Mouse (Mus musculus) MN1 (cell line): ENCODE measurements around the gene Sec14l4.
A peak's percentile ranks its signal among the peaks of the same experiment; 100 is the strongest.
"Not testable (repeated sequence)": the region's sequence is repeated elsewhere in the genome, so short reads cannot be mapped to it uniquely, and the experiment has no call there.

Experiments
- DNase-seq: peaks from one replicate; pipeline ENCODE4 v3.0.0-alpha.2; 2016; ENCODE audit warnings: low spot score

Sec14l4 gene

GRCm38 (mm10) chr11:4031126-4031941 is at the start of gene Sec14l4:
TSS of gene Sec14l4 (plus strand) at chr11:4031462.
- DNase-seq, result no peak

GRCm38 (mm10) chr11:3981536-3981935 is 49.7 kb upstream of the Sec14l4 start:
- no peak for DNase-seq

- no peak for DNase-seq
Measured at GRCm38 (mm10) chr11:3982275-3983209, 48.7 kb upstream of the Sec14l4 start.

GRCm38 (mm10) chr11:3983291-3983862 is 47.9 kb upstream of the Sec14l4 start, which contains the start of gene Gal3st1:
TSS of gene Gal3st1 (plus strand) at chr11:3983636.
- DNase-seq, result no peak

- DNase-seq, result no peak
Measured at GRCm38 (mm10) chr11:3983863-3984745, 47.2 kb upstream of the Sec14l4 start.

- DNase-seq, result no peak
Measured at GRCm38 (mm10) chr11:3989748-3990147, 41.5 kb upstream of the Sec14l4 start.

- no peak for DNase-seq
Measured at GRCm38 (mm10) chr11:3993132-3993531, 38.1 kb upstream of the Sec14l4 start.

GRCm38 (mm10) chr11:3993914-3994313 is 37.3 kb upstream of the Sec14l4 start:
- DNase-seq, result no peak

- no peak for DNase-seq
Measured at GRCm38 (mm10) chr11:3995511-3995910, 35.8 kb upstream of the Sec14l4 start.

GRCm38 (mm10) chr11:3996840-3997239 is 34.4 kb upstream of the Sec14l4 start:
- no peak for DNase-seq

GRCm38 (mm10) chr11:3997978-3998720 is 33.1 kb upstream of the Sec14l4 start:
- no peak for DNase-seq

- no peak for DNase-seq
Measured at GRCm38 (mm10) chr11:3999547-3999946, 31.7 kb upstream of the Sec14l4 start.

GRCm38 (mm10) chr11:4001603-4002002 is 29.7 kb upstream of the Sec14l4 start:
- DNase-seq, result peak; percentile 71

GRCm38 (mm10) chr11:4005220-4005805 is 25.9 kb upstream of the Sec14l4 start:
- no peak for DNase-seq

- DNase-seq, result no peak
Measured at GRCm38 (mm10) chr11:4006462-4006861, 24.8 kb upstream of the Sec14l4 start.

GRCm38 (mm10) chr11:4012616-4013015 is 18.6 kb upstream of the Sec14l4 start:
- no peak for DNase-seq

GRCm38 (mm10) chr11:4015796-4016195 is 15.5 kb upstream of the Sec14l4 start:
- DNase-seq, result not testable (repeated sequence)

GRCm38 (mm10) chr11:4022111-4022510 is 9.2 kb upstream of the Sec14l4 start:
- DNase-seq, result not testable (repeated sequence)

GRCm38 (mm10) chr11:4023321-4023720 is 7.9 kb upstream of the Sec14l4 start:
- DNase-seq, result no peak

GRCm38 (mm10) chr11:4027066-4027465 is 4.2 kb upstream of the Sec14l4 start:
- DNase-seq, result no peak
